Mouse (Mus musculus) embryo, embryonic 11.5 days (tissue): ENCODE data around the gene Nop2.

Source experiments
- DNase-seq: peaks from one replicate; pipeline ENCODE4 v3.0.0-alpha.2; 2012; ENCODE audit warnings: low read depth, low spot score

Nop2 gene

DNA sequence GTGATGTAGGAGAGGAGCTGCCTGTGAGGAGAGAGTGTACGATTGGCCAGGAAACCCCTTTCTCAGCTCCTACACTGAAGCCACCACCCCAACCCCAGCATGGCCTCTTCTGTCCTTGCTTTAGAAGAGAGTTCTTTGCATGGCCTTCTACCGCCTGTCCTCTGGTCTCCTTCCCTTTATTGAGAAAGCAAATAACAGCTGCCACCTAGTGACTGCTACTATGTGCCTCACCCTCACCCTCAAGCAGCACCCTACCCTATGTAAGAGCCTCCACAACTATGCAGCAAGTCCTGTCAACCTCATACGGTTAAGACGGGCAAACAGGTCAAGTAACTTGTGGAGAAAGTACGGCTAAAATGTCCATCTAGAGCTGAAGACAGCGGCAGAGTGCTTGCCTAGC is 38.5 kb downstream of the Nop2 start:
- no peak for DNase-seq

DNA sequence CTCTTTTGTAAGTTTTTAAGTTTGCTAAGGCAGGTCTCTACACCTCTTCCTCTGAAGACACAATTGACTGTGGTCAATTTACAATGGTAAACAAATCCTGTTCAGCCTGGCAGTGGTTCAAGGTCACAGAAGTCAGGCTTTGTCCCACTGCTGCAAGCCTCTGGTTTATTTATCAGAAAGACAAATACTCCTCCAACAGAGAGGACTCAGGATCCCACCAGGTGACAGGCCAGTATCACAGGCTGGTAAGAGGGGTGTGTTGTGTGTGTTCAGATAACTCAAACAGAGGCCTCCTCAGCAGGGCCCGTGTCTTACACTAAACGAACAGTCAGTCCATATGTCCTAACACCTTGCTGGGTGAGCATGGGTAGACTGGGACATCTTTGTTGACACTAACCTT is 40.8 kb downstream of the Nop2 start:
- DNase-seq = no peak

DNA sequence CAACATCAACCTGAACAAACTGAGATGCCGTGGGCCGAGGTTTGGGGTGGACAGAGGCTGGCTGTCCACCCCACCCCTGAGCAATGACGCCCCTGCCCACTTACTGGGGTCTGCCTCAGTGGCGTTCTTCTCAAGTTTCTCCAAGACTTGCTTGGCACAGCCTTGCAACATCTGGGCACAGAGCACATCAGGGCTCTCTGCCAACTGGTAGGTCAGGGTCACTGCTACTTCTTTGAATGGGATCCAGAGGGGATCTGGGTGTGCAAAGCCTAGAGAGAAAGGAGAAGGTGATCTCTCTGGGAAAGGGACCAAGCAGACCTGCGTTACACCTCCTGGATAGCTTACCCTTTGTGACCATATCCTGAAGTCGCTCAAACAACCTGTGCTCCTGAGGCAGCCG is 41.5 kb downstream of the Nop2 start:
- DNase-seq = no peak

GRCm38 (mm10) chr6:125175469-125175868 is 43.8 kb downstream of the Nop2 start:
- no peak for DNase-seq

DNA sequence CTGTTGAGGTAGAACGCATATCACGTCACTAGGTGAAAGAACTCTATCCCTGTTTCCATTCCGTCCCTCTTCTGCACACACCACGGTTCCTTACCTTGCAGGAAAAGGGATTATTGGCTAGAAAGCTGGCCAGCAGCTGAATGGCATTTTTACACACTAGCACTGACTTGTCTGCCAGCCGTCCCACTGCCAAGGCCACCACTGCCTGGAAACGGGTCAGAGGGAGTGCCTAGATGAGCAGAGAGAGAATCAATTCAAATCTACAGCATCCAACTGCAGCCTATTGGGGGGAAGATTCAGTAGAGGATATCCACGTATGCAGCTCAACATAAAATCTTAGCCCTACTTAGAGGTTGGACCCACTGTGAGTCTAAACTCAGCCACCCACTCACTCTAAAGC is 47.9 kb downstream of the Nop2 start:
- no peak for DNase-seq

DNA sequence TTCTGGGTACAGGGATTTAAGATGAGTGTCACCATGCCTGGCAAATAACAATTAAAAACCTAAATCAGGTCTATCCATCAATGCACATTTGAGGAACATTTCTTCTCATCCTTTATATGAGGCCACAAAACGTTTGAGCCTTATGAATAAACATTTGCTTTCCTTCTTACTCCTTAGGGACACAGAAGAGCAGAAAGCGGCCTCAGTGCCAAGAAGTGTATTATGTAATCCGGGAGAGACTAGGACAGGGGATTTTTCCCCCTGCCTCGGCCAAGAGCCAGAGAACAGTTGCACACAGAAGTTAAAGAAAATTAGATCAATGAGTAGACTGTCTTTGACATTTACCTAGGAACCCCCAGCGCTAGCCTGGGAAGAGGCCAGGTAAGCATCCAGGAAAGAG is 50.4 kb downstream of the Nop2 start:
- DNase-seq = no peak

DNA sequence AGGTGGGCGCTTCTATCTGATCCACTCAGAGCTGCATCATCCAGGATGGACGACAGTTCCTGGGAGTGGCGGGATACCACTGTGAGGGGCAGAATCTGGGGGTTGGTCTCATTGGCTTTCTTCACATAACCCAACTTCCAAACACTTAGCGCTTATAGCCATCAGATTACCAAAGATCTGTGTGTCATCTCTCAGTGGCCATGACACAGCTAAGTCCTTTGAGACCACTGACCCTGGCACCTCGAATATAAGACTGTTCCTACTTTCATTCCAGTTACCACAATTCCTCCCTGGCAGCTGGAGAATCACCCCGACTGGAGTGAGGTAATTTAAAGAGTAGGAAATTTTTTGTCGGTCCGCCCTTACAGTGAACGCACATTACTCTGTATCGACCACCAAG is 54.5 kb downstream of the Nop2 start:
- DNase-seq = no peak

DNA sequence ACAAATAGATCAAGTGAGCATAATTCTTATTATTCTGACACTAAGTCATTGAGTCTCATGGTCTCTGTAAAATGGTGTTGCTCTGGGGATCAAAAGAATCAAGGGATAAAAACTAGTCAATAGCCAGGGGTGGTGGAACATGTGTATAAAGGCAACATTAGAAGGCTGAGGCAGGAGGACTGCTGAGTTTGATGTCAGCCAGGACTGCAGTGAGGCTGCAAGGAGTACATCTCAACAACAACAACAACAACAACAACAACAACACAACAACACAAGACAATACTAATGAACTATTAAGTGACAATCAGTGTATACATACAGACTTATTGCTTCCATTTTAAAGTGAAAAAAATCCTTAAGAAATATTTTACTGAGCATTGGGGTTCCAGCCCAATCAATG is 59.1 kb downstream of the Nop2 start:
- no peak for DNase-seq

DNA sequence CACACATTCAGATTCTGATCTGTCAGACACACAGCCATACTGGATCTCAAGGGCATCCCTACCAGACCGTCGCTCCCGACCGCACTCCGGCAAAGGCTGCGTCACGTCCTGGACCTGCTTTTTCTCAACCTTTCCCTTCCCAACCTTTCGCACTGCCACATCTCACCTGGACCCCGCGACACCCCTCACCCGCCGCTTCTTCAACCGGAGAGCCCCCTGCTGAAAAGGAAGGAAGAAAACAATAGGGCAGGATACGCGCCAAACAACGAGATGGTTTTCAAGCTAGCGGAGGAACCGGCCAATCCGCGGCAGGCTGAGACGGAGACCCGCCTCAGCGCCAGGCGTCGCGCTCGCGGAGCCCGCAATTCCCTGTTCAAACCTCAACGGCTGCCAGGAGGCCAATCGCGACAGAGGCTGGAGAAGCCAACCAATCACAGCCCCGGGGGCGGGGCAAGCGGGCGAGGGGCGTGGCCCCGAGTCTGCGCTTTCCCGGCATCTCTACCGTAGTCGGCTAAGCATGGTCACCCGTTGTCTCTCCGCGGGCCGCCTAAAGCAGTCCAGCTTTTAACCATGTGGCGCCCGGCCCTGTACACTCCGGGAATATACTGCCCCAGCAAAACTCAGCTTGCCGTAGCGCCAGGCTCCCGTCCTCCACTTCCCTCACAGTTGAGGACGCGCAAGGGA is 59.8 kb downstream of the Nop2 start, which contains the start of the genes Ncapd2 and Mrpl51:
Gene Ncapd2, minus strand, starts transcription at position 370 of the 684 bp plus-strand sequence.
Gene Mrpl51, plus strand, starts transcription at position 470 of the 684 bp plus-strand sequence.
- DNase-seq = peak; percentile 96

DNA sequence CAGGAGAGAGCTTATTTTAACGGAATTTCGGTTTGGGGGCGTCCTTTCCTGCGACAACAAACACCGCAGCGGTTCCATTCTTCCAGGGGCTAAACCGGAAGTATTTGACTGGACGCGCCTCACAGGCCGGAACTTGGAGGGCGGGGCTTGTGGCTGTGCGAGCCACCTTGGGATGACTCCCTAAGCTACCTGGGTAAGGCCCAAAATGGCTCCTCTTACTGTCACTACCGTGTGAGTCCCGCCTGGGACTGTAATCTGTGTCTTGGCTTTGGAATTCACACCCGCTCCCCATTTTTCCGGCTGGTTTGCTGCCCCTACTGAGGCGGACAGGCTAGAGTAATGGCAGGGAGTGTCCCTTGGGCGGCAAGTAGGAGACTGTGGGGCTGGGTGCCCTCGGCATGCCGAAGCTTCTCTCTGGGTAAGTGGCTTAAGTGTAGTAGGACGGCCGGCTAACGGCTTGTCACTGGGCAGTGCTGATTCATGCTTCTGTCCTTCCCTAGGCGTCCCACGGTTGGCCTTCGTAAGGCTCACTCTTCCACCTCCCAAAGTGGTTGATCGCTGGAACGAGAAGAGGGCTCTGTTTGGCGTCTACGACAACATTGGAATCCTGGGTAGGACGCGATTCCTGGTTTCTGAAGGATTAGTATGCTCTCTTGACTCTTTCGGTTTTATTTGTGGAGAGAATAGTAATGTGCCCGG is 60.5 kb downstream of the Nop2 start:
- DNase-seq = peak; percentile 85

GRCm38 (mm10) chr6:125192841-125193240 is 61.1 kb downstream of the Nop2 start:
- no peak for DNase-seq

GRCm38 (mm10) chr6:125193390-125193789 is 61.7 kb downstream of the Nop2 start:
- DNase-seq = no peak
